Mouse (Mus musculus): ENCODE measurements around the gene Elf2.

The Elf2 gene

GRCm38 (mm10) chr3:51340552-51341267 lies at the start of gene Elf2:
Gene Elf2 (minus strand): TSS chr3:51340663.
- in situ Hi-C loops (cut with MboI, MseI): no loop called here

GRCm38 (mm10) chr3:51388904-51389303 lies 48.4 kb upstream of the Elf2 start:
- in situ Hi-C loops (cut with MboI, MseI): loop anchor here (10.0 kb wide), 1 partner anchor 814 kb away; no protein-coding TSS in a partner anchor

GRCm38 (mm10) chr3:51387868-51388381 lies 47.5 kb upstream of the Elf2 start:
- in situ Hi-C loops (cut with MboI, MseI): loop anchor here (10.0 kb wide), 1 partner anchor 813 kb away; no protein-coding TSS in a partner anchor

- in situ Hi-C loops (cut with MboI, MseI): loop anchor here (10.0 kb wide), 1 partner anchor 812 kb away; no protein-coding TSS in a partner anchor
Observed at GRCm38 (mm10) chr3:51387134-51387451, 46.6 kb upstream of the Elf2 start.

GRCm38 (mm10) chr3:51386441-51387133 lies 46.1 kb upstream of the Elf2 start:
- in situ Hi-C loops (cut with MboI, MseI): loop anchor here (10.0 kb wide), 1 partner anchor 812 kb away; no protein-coding TSS in a partner anchor

- in situ Hi-C loops (cut with MboI, MseI): loop anchor here (10.0 kb wide), 1 partner anchor 809 kb away; no protein-coding TSS in a partner anchor
Observed at GRCm38 (mm10) chr3:51383409-51383808, 42.9 kb upstream of the Elf2 start.

GRCm38 (mm10) chr3:51380660-51381014 lies 40.2 kb upstream of the Elf2 start:
- in situ Hi-C loops (cut with MboI, MseI): loop anchor here (10.0 kb wide), 1 partner anchor 806 kb away; no protein-coding TSS in a partner anchor

- in situ Hi-C loops (cut with MboI, MseI): loop anchor here (10.0 kb wide), 1 partner anchor 805 kb away; no protein-coding TSS in a partner anchor
Observed at GRCm38 (mm10) chr3:51379786-51380659, 39.6 kb upstream of the Elf2 start.

- in situ Hi-C loops (cut with MboI, MseI): no loop called here
Observed at GRCm38 (mm10) chr3:51378665-51378946, 38.1 kb upstream of the Elf2 start.

- in situ Hi-C loops (cut with MboI, MseI): no loop called here
Observed at GRCm38 (mm10) chr3:51377878-51378664, 37.6 kb upstream of the Elf2 start.

GRCm38 (mm10) chr3:51375307-51376265 lies 35.1 kb upstream of the Elf2 start:
- in situ Hi-C loops (cut with MboI, MseI): no loop called here

- in situ Hi-C loops (cut with MboI, MseI): loop anchor here (5.0 kb wide), 1 partner anchor 34 kb away; the partner anchor contains the start of gene Ndufc1
Observed at GRCm38 (mm10) chr3:51373544-51373943, 33.1 kb upstream of the Elf2 start.

- in situ Hi-C loops (cut with MboI, MseI): loop anchor here (5.0 kb wide), 1 partner anchor 34 kb away; the partner anchor contains the start of gene Ndufc1
Observed at GRCm38 (mm10) chr3:51372883-51373282, 32.4 kb upstream of the Elf2 start.

GRCm38 (mm10) chr3:51371826-51372225 lies 31.4 kb upstream of the Elf2 start:
- in situ Hi-C loops (cut with MboI, MseI): loop anchor here (5.0 kb wide), 1 partner anchor 35 kb away; the partner anchor contains the start of gene Ndufc1

GRCm38 (mm10) chr3:51368011-51368410 lies 27.5 kb upstream of the Elf2 start:
- in situ Hi-C loops (cut with MboI, MseI): loop anchor here (5.0 kb wide), 1 partner anchor 136 kb away; no protein-coding TSS in a partner anchor

- in situ Hi-C loops (cut with MboI, MseI): loop anchor here (5.0 kb wide), 1 partner anchor 135 kb away; no protein-coding TSS in a partner anchor
Observed at GRCm38 (mm10) chr3:51366926-51367325, 26.5 kb upstream of the Elf2 start.

GRCm38 (mm10) chr3:51365517-51365882 lies 25.0 kb upstream of the Elf2 start:
- in situ Hi-C loops (cut with MboI, MseI): loop anchor here (5.0 kb wide), 1 partner anchor 133 kb away; no protein-coding TSS in a partner anchor

GRCm38 (mm10) chr3:51364703-51365516 lies 24.4 kb upstream of the Elf2 start:
- in situ Hi-C loops (cut with MboI, MseI): loop anchor here (5.0 kb wide), 1 partner anchor 133 kb away; no protein-coding TSS in a partner anchor

Measured in T-helper 2 cell (primary cell).